Mouse (Mus musculus): ENCODE data around the gene Abi2.

Abi2 gene

GRCm38 (mm10) chr1:60485649-60486048, 76.2 kb downstream of the Abi2 start:
- intact Hi-C loops (cut with DNase I), result no loop called here

DNA sequence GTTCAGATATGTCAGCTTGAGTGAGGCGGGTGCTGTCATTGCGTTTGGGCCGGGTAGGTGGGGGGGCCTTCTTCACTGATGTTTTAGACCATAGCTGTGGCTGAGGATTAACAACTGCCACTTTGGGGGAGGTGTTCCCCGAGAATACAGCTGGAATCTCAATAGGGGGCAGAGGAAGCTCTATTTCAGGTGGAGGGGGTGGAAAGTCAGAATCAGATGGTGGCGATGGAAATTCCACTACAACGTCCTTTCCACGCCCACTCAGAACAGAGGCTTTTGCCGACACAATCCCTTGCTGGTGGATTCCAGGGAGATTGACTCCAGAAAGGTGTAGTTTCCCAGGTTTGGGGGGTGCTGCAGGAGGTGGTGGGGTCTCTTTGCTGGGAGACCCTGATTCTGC, 79.2 kb downstream of the Abi2 start:
- intact Hi-C loops (cut with DNase I), result no loop called here

DNA sequence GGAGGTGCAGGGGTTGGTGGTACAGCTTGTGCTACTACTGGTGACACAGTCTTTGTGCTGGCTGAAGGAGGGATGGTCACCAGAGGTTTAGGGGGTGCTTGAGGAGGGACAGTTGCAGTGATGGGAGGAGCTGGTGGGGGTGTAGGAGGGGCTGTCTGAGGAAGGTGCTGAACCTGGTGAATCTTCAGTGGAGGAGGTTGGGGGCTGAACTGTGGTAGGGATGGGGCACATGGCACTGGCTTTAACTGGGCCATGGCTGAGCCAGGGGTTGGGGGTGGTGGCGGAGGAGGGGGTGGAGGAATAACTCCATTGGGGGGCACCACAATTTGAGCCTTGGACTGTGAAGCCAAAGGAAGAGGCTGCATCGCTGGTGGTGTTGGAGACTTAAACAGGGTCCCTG, 80.2 kb downstream of the Abi2 start:
- intact Hi-C loops (cut with DNase I), result no loop called here

GRCm38 (mm10) chr1:60490510-60490909, 81.1 kb downstream of the Abi2 start:
- intact Hi-C loops (cut with DNase I), result no loop called here

DNA sequence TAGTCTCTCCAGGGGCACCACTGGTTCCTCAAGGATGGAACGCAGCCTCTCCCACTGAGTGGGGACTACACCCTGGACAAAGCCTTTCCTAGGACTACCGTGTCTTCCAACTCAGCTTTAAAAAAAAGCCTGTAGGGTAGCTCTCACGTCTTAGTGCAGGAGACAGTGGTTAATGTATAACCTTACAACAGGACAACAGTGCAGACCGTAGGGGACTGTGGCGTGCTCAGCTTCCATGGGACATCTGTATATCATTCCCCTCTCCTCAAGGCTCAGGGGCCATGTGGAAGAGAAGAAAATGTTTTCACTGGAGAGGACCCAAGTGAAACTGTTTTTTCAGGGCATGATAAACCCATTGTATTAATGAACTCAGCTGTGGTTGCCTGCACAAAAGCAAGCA, 83.0 kb downstream of the Abi2 start:
- intact Hi-C loops (cut with DNase I), result no loop called here

DNA sequence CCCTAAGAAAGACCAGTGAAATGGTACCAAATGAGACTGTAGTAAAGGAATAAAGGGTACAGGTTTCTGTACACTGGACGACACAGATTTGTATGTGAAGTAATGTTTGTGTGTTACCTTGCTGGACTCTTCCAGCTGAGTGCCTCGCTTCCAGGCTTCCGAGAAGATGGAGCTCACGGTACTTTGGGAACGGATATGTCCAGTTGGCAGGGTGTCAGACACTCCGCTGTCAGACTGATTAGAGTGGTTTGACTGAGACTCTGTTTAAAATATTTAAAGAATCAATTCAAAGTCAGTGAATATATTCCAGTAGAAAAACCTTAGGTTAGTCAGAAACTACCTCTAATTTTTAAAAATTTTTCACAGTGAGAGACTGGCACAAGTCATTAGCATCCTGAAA, 84.0 kb downstream of the Abi2 start:
- intact Hi-C loops (cut with DNase I), result no loop called here

- intact Hi-C loops (cut with DNase I), result no loop called here
Observed at GRCm38 (mm10) chr1:60503456-60503855, 94.0 kb downstream of the Abi2 start.

GRCm38 (mm10) chr1:60510584-60510983, 101.2 kb downstream of the Abi2 start:
- intact Hi-C loops (cut with DNase I), result no loop called here

GRCm38 (mm10) chr1:60530107-60530506, 120.7 kb downstream of the Abi2 start:
- intact Hi-C loops (cut with DNase I), result loop anchor here (5.0 kb wide), 1 partner anchor 332 kb away; no protein-coding TSS in a partner anchor

DNA sequence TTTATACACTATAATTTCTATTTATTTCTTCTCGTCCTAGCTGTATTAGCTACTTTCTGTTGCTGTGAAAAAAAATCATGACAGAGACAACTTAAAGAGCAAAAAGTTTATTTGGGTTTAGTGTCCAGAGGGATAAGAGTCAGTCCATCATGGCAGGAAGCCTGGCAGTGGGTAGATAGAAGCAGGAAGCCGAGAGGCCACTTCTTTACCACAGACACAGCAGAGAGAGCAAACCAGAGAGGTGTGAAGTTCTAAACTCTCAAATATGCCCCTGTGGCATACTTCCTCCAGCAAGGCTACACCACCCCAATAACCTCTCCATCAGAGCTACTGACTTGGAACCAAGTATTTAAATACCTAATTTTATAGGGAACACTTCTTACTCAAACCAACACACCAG, 121.2 kb downstream of the Abi2 start:
- intact Hi-C loops (cut with DNase I), result loop anchor here (5.0 kb wide), 1 partner anchor 332 kb away; no protein-coding TSS in a partner anchor

Measured in adrenal gland (tissue).